Mouse (Mus musculus): Measurements from ENCODE around the gene H2-M3.
A peak's percentile ranks its signal among the peaks of the same experiment; 100 is the strongest.
"Not testable (repeated sequence)": the region's sequence is repeated elsewhere in the genome, so short reads cannot be mapped to it uniquely, and the experiment has no call there.

Gene H2-M3

DNA sequence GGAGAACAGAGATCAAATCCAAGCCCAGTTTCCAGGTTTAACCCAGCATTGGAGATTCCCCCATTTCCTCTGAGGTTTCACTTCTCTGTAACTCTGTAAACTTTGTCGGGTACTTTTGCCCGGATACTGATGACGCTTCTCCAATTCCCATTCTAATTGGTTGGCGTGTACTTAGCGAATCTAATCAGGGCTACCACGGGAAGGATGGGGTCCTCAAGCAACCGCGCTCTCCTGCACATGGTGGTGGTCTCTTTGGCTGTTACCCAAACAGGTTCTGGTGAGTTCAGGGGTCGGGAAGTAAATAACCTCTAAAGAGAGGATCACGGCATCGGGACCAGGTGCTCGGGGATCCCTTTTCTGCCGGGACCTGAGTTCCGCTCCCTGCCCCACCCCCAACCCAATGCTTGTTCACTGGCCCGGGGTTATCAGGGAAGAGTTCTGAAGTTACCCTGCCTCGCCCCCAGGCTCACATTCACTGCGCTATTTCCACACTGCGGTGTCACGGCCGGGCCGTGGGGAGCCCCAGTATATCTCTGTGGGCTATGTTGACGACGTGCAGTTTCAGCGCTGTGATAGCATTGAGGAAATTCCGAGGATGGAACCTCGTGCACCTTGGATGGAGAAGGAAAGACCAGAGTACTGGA, at the start of gene H2-M3:
Gene H2-M3 (plus strand): TSS at position 163 of the 644 bp plus-strand sequence.
- DNase-seq = peak; percentile 71 to 85

DNA sequence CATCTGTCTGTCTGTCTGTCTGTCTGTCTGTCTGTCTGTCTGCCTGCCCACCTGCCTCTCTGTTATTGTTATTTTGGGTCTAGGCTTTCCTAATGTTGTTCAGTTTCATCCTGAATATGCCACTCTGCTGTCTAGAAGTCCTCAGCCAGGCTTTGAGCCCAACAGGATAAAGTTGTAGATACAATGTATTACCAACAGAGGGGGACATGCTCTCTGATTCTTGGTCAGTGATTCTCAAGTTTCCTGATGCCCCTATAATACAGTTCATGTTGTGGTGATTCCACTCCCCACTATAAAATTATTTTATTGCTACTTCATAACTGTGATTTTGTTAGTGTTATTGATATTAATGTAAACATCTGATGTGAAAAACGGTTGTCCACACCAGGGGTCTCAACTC, 48.1 kb upstream of the H2-M3 start:
- no peak for DNase-seq

DNA sequence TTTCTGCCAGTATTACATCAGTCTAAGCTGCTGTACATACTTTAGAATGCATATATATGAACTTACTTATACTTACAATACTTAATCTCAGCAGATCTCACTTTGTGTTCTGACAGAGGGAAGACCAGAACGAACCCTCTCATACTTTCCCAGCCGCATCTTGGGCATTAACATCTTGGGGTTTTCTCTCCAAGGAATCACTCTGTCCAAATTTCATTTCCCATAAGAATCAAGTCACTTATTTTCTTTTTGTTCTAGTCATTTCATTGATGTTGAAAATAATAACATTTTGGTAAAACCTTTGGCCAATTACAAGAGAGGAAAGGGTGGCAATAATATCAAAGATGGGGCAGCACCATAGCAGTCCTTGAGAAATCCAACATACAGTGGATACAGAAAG, 32.8 kb upstream of the H2-M3 start, which contains the start of gene Olfr97:
Gene Olfr97 (minus strand): TSS at position 101 of the 400 bp plus-strand sequence.
- DNase-seq = not testable (repeated sequence)

DNA sequence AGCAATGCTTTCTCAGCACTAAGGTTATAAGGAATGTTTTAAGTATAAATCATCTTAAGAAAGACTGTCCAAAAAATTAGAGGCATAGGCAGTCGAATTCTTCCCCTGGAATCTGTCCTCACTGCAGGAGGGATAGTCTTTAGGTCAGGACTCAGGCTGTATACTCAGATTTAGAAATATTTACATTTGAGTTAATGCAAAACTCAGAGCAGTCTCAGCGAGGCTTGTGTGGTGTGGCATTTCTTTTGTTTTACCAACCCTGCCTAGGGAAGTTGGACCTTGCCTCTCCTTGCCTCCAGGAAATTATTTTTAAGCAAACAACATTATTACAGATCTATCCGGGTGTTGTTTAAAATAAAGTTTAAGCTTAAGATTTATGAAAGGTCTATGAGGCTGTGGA, 27.8 kb upstream of the H2-M3 start:
- DNase-seq = no peak

DNA sequence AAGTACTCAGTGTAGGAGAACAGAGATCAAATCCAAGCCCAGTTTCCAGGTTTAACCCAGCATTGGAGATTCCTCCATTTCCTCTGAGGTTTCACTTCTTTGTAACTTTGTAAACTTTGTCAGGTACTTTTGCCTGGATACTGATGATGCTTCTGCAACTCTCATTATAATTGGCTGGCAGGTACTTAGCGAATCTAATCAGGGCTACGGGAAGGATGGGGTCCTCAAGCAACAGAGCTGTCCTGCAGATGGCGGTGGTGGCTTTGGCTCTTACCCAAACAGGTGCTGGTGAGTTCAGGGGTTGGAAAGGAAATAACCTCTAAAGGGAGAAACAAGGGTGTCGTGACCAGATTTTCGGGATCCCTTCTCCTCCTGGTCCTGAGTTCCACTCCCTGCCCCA, 23.3 kb upstream of the H2-M3 start:
- peak; percentile 3 for DNase-seq

DNA sequence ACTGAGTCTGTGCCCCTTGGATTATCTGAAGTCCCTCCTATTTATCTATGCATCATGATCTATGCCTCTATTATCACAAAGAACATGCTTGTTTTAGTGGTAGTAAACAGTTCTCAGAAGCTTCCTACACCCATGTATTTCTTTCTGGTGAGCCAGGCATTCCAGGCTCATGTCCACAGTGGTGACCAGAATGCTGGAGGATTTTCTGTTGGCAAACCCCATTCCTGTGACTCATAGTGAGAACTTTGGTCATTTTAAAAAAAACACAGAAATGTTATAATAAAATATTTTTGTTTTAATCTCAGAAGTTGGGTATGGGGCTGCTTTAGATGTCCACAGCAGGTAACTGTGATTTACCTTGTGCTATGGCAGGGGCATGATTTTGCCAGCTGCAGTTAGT, 20.6 kb upstream of the H2-M3 start:
- no peak for DNase-seq

DNA sequence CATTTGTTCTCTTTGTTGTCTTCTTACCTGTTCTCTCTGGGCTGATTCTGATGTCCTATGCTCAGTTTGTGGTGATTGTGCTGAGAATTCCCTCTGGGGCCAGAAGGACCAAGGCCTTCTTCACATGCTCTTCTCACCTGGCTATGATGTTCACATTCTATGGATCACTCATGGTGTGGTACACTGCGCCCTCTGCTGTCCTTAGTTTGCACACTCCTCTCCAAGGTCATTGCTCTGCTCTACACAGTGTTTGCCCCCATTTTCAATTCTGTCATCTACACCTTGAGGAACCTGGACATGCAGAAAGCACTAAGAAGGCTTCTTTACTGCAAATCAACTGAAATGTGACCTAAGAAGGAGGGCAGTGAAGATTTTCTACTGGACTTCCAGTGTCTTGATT, 19.5 kb upstream of the H2-M3 start:
- peak in 1 of 2 experiments; percentile 20 for DNase-seq

DNA sequence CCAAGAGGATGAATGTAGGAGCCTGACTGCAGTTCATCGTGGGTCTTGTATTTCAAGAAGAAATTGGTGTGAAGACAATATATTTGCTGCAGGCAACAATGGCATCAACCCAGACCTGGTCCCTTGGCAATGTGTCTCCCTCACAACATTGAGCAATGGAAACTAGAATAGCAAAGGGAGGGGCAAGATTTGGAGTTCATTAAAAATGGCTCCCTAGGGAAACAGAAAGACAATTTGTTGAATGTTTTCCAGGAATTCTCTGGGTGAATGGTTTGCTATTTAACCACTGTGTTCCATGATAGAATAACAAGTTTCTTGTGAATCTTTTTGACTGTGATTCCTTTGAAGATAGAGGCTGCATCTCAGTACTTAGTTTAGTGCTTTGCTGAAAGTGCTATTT, 6.4 kb upstream of the H2-M3 start, which contains the start of gene Olfr98:
Gene Olfr98 (minus strand): TSS at position 124 of the 400 bp plus-strand sequence.
- DNase-seq = no peak

DNA sequence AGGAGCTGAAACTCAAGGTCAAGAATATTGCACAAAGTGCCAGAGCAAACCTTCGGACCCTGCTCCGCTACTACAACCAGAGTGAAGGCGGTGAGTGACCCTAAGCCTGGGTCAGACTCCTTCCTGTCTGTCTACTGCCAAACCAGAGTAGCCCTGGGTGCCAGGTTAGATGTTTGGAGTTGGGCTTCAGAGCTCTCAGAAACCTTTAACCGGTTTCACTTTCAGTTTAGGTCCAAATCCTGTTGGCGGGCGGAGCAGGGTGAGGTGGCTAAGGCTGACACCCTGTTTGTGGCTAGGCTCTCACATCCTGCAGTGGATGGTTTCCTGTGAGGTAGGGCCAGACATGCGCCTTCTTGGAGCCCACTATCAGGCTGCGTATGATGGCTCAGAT, 677 bp downstream of the H2-M3 start:
- DNase-seq = peak; percentile 8 to 13

DNA sequence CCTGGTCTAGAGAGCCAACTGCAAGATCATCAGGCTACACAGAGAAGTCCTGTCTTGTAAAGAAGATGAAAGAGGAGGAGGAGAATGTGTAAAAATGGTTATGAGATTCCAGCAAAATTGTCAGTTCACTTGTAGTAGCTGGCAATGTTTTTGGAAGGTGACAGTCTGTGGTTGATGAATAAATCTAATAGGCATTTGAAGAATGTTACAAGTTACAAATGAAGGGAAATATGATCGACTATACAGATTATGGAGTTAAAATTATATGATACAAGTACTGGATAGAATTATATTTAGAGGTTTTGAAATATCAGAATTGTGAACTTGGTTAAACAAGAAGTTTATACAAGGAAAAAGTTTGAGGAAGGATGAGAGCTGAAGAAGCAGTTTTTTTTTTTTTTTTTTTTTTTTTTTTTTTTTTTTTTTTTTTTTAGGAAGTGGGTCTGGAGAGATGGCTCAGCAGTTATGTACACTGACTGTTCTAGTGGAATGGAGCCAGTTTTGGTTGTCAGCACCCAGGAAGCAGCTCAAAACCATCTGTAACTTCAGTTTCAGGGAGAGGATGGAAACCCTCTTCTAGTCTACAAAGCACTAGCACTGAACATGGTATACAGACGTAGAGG, 5.7 kb downstream of the H2-M3 start:
- DNase-seq = no peak

DNA sequence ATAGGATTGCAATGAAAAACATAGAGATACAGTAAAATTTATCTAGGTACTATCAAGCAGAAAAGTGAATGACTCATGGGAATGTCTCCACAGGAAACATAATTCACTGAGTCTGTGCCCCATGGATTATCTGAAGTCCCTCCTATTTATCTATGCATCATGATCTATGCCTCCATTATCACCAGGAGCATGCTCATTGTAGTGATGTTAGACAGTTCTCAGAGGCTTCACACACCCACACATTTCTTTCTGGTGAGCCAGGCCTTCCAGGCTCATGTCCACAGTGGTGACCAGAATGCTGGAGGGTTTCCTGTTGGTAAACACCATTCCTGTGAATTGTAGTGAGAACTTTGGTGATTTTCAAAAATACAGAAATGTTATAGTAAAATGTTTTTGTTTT, 6.6 kb downstream of the H2-M3 start:
- no peak for DNase-seq

DNA sequence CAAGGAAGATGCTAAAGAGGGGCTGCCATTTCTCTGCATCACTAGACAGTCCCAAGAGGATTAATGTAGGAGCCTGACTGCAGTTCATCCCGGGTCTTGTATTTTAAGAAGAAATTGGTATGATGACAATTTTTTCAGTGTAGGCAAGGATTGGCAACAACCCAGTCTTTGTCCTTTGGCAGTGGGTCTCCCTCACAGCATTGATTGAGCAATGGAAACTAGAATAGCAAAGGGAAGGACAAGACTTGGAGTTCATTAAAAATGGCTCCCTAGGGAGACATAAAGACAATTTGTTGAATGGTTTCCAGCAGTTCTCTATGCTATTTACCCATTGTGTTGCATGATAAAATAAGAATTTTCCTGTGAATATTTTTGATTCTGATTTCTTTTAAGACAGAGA, 10.3 kb downstream of the H2-M3 start:
- DNase-seq = no peak

DNA sequence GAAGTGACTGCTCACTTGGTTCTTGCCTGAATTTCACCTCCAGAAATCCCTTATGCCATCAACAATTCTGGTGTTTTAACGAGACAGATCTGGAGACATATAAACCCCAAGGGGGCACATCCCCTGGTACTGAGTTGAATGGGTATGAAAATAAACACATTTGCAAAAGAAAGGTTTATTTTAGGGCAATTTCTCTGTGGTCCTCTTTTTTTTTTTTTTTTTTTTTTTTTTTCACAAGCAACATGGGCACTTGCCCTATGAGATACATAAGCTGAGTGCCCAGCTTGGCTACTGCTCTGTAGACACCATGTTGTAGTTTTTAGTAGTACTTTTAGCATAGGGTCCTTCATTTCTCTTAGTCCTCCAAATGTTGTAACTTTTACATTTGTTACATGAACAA, 13.3 kb downstream of the H2-M3 start, which contains the start of gene Olfr99:
Gene Olfr99 (minus strand): TSS at position 101 of the 400 bp plus-strand sequence.
- no peak for DNase-seq

DNA sequence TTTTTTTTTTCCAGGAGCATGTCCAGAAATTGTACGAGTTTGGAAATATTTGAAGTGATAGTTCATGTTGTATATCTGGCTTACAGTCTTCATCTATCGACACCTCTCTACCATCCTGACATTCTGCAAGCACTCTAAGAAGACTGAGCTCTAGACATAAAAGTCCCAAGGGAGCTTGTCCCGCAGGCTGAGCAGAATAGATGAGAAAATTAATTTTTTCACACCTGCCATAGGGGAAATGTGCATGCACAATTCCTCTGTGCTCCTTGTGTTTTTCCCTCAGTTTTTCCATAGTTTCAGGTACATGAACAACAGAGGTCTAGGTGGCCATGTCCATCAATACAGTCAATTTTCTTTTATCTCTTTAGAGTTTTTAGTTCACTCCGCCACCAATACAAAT, 34.2 kb downstream of the H2-M3 start, which contains the start of gene Olfr101:
Gene Olfr101 (minus strand): TSS at position 101 of the 400 bp plus-strand sequence.
- DNase-seq = no peak

DNA sequence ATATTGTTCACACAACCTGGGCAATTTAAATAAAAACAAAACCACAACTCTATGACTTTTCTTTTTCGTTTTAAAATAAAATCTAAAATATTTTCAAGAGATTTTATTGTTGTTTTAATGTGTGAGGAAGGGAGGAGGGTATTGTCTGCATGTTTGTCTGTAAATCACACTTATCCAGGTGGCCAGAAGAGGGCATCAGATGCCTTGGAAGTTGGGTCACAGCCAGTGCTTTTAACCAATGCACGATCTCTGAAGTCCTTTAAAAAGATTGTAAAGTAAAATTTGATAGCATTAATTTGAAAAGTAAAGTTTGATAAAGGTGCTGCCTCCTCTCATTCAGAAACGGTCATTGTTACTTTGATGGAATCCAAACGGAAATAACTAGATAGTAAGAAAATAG, 38.5 kb downstream of the H2-M3 start:
- DNase-seq = no peak

DNA sequence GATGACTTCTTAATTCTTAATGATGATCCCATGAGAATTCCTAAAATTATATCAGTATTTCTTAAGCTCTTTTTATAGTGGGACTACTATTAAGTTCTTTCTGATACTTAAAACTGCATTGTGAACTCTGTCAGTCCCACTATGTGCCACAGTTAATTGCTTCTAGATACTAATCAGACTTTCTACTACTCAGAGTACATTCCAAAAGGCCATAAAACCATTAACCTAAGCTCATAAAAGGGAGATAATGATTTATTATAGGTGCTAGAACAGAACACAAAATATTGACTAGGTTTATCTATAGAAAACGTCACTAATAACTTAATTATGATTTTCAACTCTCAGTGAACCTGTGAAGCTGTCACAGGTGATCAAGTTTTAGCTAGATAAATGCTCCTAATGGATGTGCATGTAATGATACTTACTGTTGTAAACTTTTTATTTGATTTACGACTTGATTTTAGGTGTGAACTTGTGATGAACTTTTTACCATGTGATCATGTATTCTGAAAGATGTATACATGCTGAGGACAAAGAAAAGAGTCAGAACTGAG, 40.2 kb downstream of the H2-M3 start:
- DNase-seq = no peak

DNA sequence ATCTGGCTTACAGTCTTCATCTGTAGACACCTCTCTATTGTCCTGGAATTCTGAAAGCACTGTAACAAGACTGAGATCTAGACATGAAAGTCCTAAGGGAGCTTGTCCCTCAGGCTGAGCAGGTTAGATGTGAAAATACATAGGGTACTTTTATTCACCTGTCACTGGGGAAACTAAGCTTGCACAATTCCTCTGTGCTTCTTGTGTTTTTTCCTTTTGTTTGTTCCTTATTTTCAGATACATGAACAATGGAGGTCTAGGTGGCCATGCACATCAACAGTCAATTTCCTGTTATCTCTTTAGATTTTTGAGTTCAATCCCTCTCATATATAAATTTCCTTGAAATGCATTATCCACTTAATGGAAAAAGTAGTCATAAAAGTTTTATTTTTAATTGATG, 46.9 kb downstream of the H2-M3 start, which contains the start of gene Olfr102:
Gene Olfr102 (minus strand): TSS at position 101 of the 400 bp plus-strand sequence.
- no peak for DNase-seq
